Mouse (Mus musculus): Measurements from ENCODE around the gene Prrc2b.

Prrc2b gene

GRCm38 (mm10) chr2:32181364-32181763, 30.5 kb downstream of the Prrc2b start:
- ChIA-PET CTCF (interaction anchor here in 2 of 4 experiments (0.6 to 0.9 kb wide), 2 partner anchors 20 to 79 kb away, joined by 3 to 4 read pairs; no protein-coding TSS in a partner anchor), POLR2A (interaction anchor here (0.6 to 47.5 kb wide), 30 partner anchors 8 to 1041 kb away, joined by 3 to 1178 read pairs (median 4); partner anchors contain the start of genes Prrc2b (in 2 of the 4) and Nup214 (in 1 of the 4))

DNA sequence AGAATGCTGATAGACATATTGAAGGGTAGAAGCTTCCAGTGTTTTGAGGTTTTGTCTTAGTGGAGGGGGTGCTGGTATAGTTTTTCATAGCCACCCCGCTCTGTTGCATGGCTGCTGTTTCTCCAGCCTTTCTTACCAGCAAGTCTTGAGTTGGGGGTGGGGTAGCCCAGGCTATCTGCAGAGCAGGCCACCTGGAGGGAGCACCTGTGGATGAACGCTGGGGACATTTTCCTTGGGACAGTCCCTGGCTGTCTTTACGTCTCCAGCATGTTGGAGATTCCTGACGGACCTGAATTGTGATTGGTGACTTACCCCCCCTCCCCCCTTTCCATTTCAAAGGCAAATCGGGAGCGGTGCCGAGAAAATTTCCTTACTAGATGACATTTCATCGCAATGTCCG, 31.2 kb downstream of the Prrc2b start:
- CTCF ChIA-PET: interaction anchor here in 3 of 4 experiments (0.5 to 1.4 kb wide), 3 partner anchors 10 to 217 kb away, joined by 3 to 5 read pairs (median 4); no protein-coding TSS in a partner anchor
- POLR2A ChIA-PET: interaction anchor here in 3 of 4 experiments (0.7 to 47.5 kb wide), 29 partner anchors 8 to 208 kb away, joined by 3 to 1178 read pairs (median 5); partner anchors contain the start of genes Nup214 (in 1 of the 3) and Prrc2b (in 1 of the 3)

GRCm38 (mm10) chr2:32182676-32183296, 31.9 kb downstream of the Prrc2b start:
- ChIA-PET CTCF (interaction anchor here in 3 of 4 experiments (0.6 to 1.9 kb wide), 6 partner anchors 8 to 218 kb away, joined by 3 to 8 read pairs (median 3); no protein-coding TSS in a partner anchor), POLR2A (interaction anchor here in 3 of 4 experiments (0.6 to 47.5 kb wide), 22 partner anchors 8 to 212 kb away, joined by 3 to 1178 read pairs (median 4); partner anchors contain the start of gene Prrc2b (in 1 of the 3))

GRCm38 (mm10) chr2:32187019-32187551, 36.2 kb downstream of the Prrc2b start:
- CTCF ChIA-PET: interaction anchor here in 3 of 4 experiments (0.6 to 0.9 kb wide), 4 partner anchors 13 to 302 kb away, joined by 3 to 4 read pairs (median 3); no protein-coding TSS in a partner anchor
- POLR2A ChIA-PET: interaction anchor here in 3 of 4 experiments (0.6 to 47.5 kb wide), 10 partner anchors 7 to 124 kb away, joined by 3 to 1178 read pairs (median 6); partner anchors contain the start of gene Prrc2b (in 1 of the 3)

DNA sequence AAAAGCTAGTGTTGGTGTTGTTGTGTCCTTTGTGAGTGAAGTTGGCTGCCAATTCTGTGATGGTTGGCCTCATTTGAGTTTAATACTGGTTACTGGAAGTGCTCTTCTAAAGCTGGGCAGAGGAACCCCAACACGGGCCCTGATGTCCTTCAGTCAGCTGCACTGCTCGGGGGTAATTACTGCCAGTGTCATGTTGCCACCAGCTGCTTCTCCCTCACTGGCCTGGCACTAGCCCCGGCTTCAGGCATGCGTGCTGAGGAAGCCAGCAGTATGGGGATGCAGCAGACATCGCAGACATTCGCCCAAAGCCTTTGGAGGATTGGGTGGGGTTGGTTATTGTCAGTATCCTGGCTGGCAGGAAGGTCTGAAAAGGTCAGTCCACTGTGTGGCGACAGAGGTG, 36.8 kb downstream of the Prrc2b start:
- CTCF ChIA-PET: interaction anchor here in 2 of 4 experiments (0.6 to 1.3 kb wide), 4 partner anchors 13 to 302 kb away, joined by 3 to 4 read pairs (median 3); no protein-coding TSS in a partner anchor
- POLR2A ChIA-PET: interaction anchor here in 2 of 4 experiments (0.5 to 47.5 kb wide), 11 partner anchors 7 to 123 kb away, joined by 3 to 1178 read pairs (median 5); partner anchors contain the start of gene Prrc2b (in 1 of the 2)

- ChIA-PET POLR2A (interaction anchor here in 2 of 4 experiments (1.3 to 47.5 kb wide), 8 partner anchors 8 to 51 kb away, joined by 3 to 1178 read pairs (median 16); partner anchors contain the start of gene Prrc2b (in 1 of the 2)), CTCF (no interaction called here)
Measured at GRCm38 (mm10) chr2:32189060-32189681, 38.3 kb downstream of the Prrc2b start.

DNA sequence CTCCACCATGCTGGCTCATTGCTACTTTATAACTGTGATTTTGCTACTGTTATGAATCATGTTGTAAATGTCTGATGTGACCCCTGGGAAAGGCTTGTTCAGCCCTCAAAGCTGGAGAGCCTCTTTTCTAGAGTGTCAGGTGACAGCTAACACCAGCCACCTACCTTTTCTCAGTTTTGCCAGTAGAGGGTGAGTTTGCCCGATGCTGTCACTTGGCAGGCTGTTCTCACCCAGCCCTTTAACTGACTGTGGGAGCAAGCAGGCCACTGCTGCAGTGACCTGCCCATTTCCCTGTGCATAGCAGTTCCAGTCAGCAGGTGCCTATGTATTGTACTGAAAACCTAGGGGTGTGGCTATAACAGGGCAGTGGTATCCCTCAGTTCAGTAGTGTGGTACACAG, 39.7 kb downstream of the Prrc2b start:
- ChIA-PET POLR2A (interaction anchor here (0.7 to 47.5 kb wide), 11 partner anchors 10 to 51 kb away, joined by 3 to 1178 read pairs (median 10); partner anchors contain the start of gene Prrc2b (in 1 of the 4)), CTCF (interaction anchor here in 2 of 4 experiments (0.5 to 2.6 kb wide), 4 partner anchors 13 to 486 kb away, joined by 3 to 9 read pairs (median 4); no protein-coding TSS in a partner anchor)

DNA sequence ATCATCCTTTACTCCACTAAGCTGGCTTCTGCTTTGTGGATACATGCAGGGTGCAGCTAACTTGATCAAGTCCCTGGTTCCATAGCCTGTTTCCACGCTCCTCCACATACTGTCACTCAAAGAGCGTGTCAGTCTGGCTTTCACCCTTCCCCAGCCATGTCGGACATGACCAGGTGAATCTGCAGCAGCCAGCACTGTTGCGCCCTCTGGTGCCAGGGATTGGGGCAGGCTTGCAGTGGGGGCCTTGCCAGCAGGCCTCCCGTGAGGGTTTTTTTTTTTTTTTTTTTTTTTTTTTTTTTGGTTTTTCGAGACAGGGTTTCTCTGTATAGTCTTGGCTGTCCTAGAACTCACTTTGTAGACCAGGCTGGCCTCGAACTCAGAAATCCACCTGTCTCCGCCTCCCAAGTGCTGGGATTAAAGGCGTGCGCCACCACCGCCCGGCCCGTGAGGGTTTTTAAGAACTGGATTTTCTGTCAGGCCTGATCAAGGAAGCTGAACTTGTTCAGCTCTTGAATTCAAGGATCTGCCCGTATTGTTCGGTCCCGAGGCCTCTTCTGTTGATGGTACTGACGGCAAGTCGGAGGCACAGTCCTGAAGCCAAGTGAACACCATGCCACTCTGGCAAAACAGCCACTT, 41.1 kb downstream of the Prrc2b start:
- ChIA-PET CTCF (interaction anchor here (0.5 to 2.6 kb wide), 16 partner anchors 9 to 67 kb away, joined by 3 to 9 read pairs (median 4); no protein-coding TSS in a partner anchor), POLR2A (interaction anchor here (0.6 to 47.5 kb wide), 32 partner anchors 8 to 702 kb away, joined by 3 to 1178 read pairs (median 4); partner anchors contain the start of gene Prrc2b (in 1 of the 4))

GRCm38 (mm10) chr2:32198977-32199376, 48.1 kb downstream of the Prrc2b start:
- ChIA-PET POLR2A (interaction anchor here in 3 of 4 experiments (1.0 to 47.5 kb wide), 8 partner anchors 11 to 38 kb away, joined by 3 to 1178 read pairs (median 4); partner anchors contain the start of genes Pomt1 (in 1 of the 3) and Prrc2b (in 1 of the 3)), CTCF (interaction anchor here in 1 of 4 experiments (1.5 kb wide), 1 partner anchor 84 kb away, joined by 4 read pairs; no protein-coding TSS in a partner anchor)

GRCm38 (mm10) chr2:32200033-32200432, 49.2 kb downstream of the Prrc2b start:
- ChIA-PET POLR2A (interaction anchor here (0.6 to 47.5 kb wide), 19 partner anchors 9 to 45 kb away, joined by 3 to 1178 read pairs (median 4); partner anchors contain the start of gene Prrc2b (in 1 of the 4)), CTCF (interaction anchor here in 1 of 4 experiments (1.5 to 1.6 kb wide), 2 partner anchors 13 to 82 kb away, joined by 3 to 4 read pairs; no protein-coding TSS in a partner anchor)

- CTCF ChIA-PET: interaction anchor here in 1 of 4 experiments (1.2 to 1.6 kb wide), 2 partner anchors 13 to 18 kb away, joined by 3 read pairs; no protein-coding TSS in a partner anchor
- POLR2A ChIA-PET: interaction anchor here (0.7 to 47.5 kb wide), 21 partner anchors 9 to 46 kb away, joined by 3 to 1178 read pairs (median 4); partner anchors contain the start of gene Prrc2b (in 1 of the 4)
Measured at GRCm38 (mm10) chr2:32200712-32201111, 49.8 kb downstream of the Prrc2b start.

GRCm38 (mm10) chr2:32201527-32201926, 50.6 kb downstream of the Prrc2b start:
- POLR2A ChIA-PET: interaction anchor here in 2 of 4 experiments (1.0 to 47.5 kb wide), 12 partner anchors 9 to 64 kb away, joined by 3 to 1178 read pairs (median 4); partner anchors contain the start of gene Prrc2b (in 1 of the 2)
- CTCF ChIA-PET: interaction anchor here in 1 of 4 experiments (1.2 kb wide), 1 partner anchor 17 kb away, joined by 3 read pairs; no protein-coding TSS in a partner anchor

DNA sequence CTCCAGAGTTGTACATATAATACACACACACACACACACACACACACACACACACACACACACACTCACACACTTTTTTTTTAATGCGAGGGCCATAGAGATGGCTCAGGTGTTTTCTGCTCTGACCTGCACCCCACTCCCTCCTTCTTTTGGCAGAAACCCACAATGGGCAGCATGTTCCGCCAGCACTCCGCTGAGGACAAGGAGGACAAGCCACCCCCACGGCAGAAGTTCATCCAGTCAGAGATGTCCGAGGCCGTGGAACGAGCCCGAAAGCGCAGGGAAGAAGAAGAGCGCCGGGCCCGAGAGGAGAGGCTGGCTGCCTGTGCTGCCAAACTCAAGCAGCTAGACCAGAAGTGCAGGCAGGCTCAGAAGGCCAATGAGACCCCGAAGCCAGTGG, 53.0 kb downstream of the Prrc2b start:
- ChIA-PET POLR2A (interaction anchor here in 3 of 4 experiments (0.6 to 47.5 kb wide), 12 partner anchors 8 to 1600 kb away, joined by 3 to 1178 read pairs (median 6); partner anchors contain the start of gene Prrc2b (in 1 of the 3)), CTCF (interaction anchor here in 3 of 4 experiments (0.6 to 1.7 kb wide), 5 partner anchors 11 to 1362 kb away, joined by 3 to 5 read pairs (median 4); no protein-coding TSS in a partner anchor)

GRCm38 (mm10) chr2:32207682-32208081, 56.8 kb downstream of the Prrc2b start:
- ChIA-PET POLR2A (interaction anchor here in 2 of 4 experiments (0.7 to 47.5 kb wide), 12 partner anchors 7 to 65 kb away, joined by 3 to 1178 read pairs (median 5); partner anchors contain the start of gene Prrc2b (in 1 of the 2)), CTCF (interaction anchor here in 2 of 4 experiments (0.6 to 0.7 kb wide), 2 partner anchors 16 to 267 kb away, joined by 3 to 4 read pairs; no protein-coding TSS in a partner anchor)

DNA sequence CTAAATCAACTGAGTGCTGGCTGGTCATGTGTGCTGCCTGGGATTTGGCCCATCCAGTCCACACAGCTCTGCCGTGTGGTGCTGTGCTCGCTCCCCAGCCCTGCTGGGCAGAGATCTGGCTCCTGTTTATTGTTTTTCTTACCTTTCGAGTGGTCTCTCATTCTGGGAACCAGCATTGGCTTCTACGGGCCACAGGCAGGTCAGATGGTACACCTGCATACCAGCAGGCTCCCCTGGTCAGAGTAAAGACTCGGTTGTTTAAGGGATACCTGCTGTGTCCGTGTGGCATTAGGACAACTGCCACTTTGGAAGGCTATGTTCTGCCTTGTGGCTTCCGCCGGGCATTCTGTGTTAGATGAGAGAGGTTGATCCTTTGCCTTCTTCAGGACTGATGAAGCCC, 60.8 kb downstream of the Prrc2b start:
- POLR2A ChIA-PET: interaction anchor here in 2 of 4 experiments (1.0 to 47.5 kb wide), 24 partner anchors 8 to 325 kb away, joined by 3 to 1178 read pairs (median 5); partner anchors contain the start of gene Prrc2b (in 1 of the 2)
- CTCF ChIA-PET: interaction anchor here in 1 of 4 experiments (1.2 kb wide), 1 partner anchor 19 kb away, joined by 3 read pairs; no protein-coding TSS in a partner anchor

GRCm38 (mm10) chr2:32213000-32213399, 62.1 kb downstream of the Prrc2b start:
- ChIA-PET CTCF (interaction anchor here in 1 of 4 experiments (1.4 to 1.7 kb wide), 2 partner anchors 9 to 16 kb away, joined by 3 read pairs; no protein-coding TSS in a partner anchor), POLR2A (interaction anchor here (0.7 to 47.5 kb wide), 30 partner anchors 8 to 606 kb away, joined by 3 to 1178 read pairs (median 5); partner anchors contain the start of gene Prrc2b (in 1 of the 4))

Measured in embryonic stem cell, embryonic (primary cell).